Mouse (Mus musculus) neural tube, embryonic 11.5 days (tissue): ENCODE results near the gene Smad6. TPM values are rescaled to one million over a fixed set of nuclear protein-coding genes. Genes with fewer than 3 reads are reported as not detected.
A peak's percentile ranks its signal among the peaks of the same experiment; 100 is the strongest.

ENCODE experiments used
- ATAC-seq: fragments of 200-750 bp; cut with Nextera tagmentation; 2 replicates; pipeline ENCODE4 v1.8.0; 2017; ENCODE audit warnings: moderate number of reproducible peaks, mild to moderate bottlenecking, moderate TSS enrichment, moderate library complexity; ENCODE audit not compliant: insufficient read depth, low FRiP score, low TSS enrichment
- DNase-seq: peaks from one replicate; pipeline ENCODE4 v3.0.0-alpha.2; 2015; ENCODE audit warnings: low spot score
- H3K27ac ChIP-seq: fragments of 300-500 bp; sonication (generic); 2 replicates; pipeline ENCODE4 v1.5.1; 2014; ENCODE audit warnings: low read depth, mild to moderate bottlenecking, low read length
- H3K27me3 ChIP-seq: fragments of 300-500 bp; sonication (generic); 2 replicates; pipeline ENCODE4 v1.6.1; 2014; ENCODE audit warnings: mild to moderate bottlenecking, low read length, mixed read lengths; ENCODE audit not compliant: control insufficient read depth, insufficient read depth
- H3K36me3 ChIP-seq: fragments of 300-500 bp; sonication (generic); 2 replicates; pipeline ENCODE4 v1.6.1; 2014; ENCODE audit warnings: mild to moderate bottlenecking, low read length, moderate library complexity, mixed read lengths; ENCODE audit not compliant: control insufficient read depth, insufficient read depth
- H3K4me1 ChIP-seq: fragments of 300-500 bp; sonication (generic); 2 replicates; pipeline ENCODE4 v1.6.1; 2014; ENCODE audit warnings: low read length, mixed read lengths; ENCODE audit not compliant: control insufficient read depth, insufficient read depth
- H3K4me2 ChIP-seq: fragments of 300-500 bp; sonication (generic); 2 replicates; pipeline ENCODE4 v1.6.1; 2014; ENCODE audit warnings: low read depth, mild to moderate bottlenecking, moderate library complexity
- H3K4me3 ChIP-seq: fragments of 300-500 bp; sonication (generic); 2 replicates; pipeline ENCODE4 v1.5.1; 2014; ENCODE audit warnings: low read depth, low read length
- H3K9ac ChIP-seq: fragments of 300-500 bp; sonication (generic); 2 replicates; pipeline ENCODE4 v1.6.1; 2014; ENCODE audit warnings: mild to moderate bottlenecking, low read length
- H3K9me3 ChIP-seq: fragments of 300-500 bp; sonication (generic); 2 replicates; pipeline ENCODE4 v1.6.1; 2016; ENCODE audit warnings: low read length; ENCODE audit not compliant: control insufficient read depth
- WGBS: fragments of 180-500 bp; shearing (Covaris S2); extraction: QIAGEN DNeasy Blood & Tissue Kit; methylation state at CpG from one replicate; pipeline ENCODE4 v1.1.7; 2014; 5-methylcytosine and 5-hydroxymethylcytosine counted together
- polyA plus RNA-seq: library from polyadenylated mRNA; unstranded; fragments of >200 nt; fragmentation: Nextera tagmentation; extraction: Ambion mirVana; gene quantifications from 2 replicates; pipeline ENCODE4 v1.2.1, GENCODE M21; 2014

The Smad6 gene
- polyA plus RNA-seq, 1 experiment from 2014 or later = 6.8 TPM

DNA sequence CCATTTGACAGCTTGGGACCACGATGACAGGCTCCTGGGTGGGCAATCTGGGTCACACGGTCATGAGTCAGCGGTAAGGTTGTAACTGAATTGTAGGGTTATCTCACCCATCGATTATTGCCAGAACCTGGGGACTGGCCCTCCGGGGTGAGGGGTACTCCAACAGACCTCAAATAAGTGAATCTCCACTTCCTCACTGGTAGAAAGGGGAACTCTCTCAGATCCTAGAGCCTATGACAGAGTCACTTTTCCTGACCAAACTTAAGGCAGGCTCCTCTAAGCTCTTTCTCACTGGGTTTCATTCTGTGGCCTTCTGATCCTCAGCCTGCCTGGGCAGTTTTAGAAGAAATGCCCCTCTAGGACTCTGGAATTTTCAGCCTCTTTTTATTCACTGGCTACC, 88.8 kb downstream of the Smad6 start:
- Histone ChIP-seq H3K9me3 (no peaks in the 10 kb centered on the region), H3K36me3 (no peaks in the 10 kb centered on the region), H3K9ac (no peak overlapping the region), H3K27ac (no peak overlapping the region), H3K4me1 (no peaks in the 10 kb centered on the region; the same call in 1 of the 2 replicates), H3K4me3 (no peak overlapping the region), H3K27me3 (peaks cover 7% of the 10 kb centered on the region; the same call in 1 of the 2 replicates), H3K4me2 (no peak overlapping the region)
- 52% methylated on average over 5 of the region's 5 CpGs for WGBS
- no peak for DNase-seq
- ATAC-seq = no peak

DNA sequence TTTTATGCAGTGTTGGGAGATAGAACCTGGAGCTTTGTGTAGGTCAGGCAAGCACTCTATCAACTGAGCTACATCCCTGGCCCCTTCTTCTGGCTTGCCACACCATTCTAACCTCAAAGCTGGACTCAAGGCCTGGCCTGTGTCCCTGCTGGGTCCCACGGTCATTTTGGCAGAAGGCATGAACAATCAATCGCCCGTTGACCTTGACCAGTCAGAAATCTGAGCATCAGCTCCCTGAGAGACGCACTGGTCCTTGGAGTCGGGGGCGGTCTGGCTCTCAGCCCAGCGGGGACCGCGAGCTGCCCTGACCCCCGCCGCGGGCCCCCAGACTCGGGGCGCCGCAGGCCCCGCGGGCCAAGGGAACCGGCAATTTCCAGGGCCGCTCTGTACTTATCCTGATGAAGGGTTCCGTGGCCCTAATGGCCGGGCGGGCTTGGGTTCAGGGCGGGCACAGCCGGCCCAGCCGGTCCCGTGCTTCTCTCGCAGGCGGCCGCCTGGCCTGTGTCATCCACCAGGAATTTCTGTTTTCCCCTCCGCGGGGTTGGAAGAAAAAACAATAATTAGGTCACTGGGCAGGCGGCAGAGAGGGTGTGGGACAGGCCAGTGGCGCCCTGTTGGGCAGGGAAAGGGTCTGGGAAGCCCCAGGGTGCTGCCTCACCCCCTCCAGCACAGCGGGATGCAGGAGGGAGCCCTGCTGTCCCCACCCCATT, 94.4 kb downstream of the Smad6 start:
- peak; percentile 39 for DNase-seq

DNA sequence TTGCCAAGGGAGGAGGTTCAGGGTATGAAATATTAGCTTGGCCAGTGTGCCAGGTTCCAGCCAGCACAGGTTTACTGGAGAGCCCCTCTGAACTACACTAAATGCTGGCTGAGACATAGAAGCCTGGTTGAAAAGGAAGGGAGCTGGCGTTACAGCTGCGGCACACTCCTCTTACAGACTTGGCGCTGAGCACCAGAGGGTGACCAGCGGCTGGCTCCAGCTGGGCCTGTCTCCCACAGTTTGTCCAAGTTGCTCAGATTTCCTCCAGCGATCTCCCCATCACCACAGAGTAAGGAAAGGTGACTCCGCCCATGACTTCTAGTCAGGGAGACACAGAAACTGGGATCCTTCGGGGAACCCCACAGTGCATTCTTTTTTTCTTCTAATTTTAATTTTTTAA, 95.5 kb downstream of the Smad6 start:
- Histone ChIP-seq H3K27me3 (peaks cover 7% of the 10 kb centered on the region; the same call in 1 of the 2 replicates), H3K9me3 (no peaks in the 10 kb centered on the region), H3K9ac (no peak overlapping the region), H3K27ac (no peak overlapping the region), H3K4me3 (no peak overlapping the region), H3K36me3 (no peaks in the 10 kb centered on the region), H3K4me2 (no peak overlapping the region), H3K4me1 (peaks cover 10% of the 10 kb centered on the region)
- no peak for ATAC-seq
- WGBS = 79% methylated on average over 7 of the region's 7 CpGs
- no peak for DNase-seq

More for the DNA sequence above, 94.4 kb downstream of the Smad6 start:
- 4% methylated on average over 34 of the region's 34 CpGs for WGBS
- H3K4me2 ChIP-seq = peak overlapping the region; percentile 55
- ATAC-seq = no peak
- no peak overlapping the region for H3K27ac ChIP-seq
- peaks cover 7% of the 10 kb centered on the region; the same call in 1 of the 2 replicates for H3K27me3 ChIP-seq
- H3K9me3 ChIP-seq = no peaks in the 10 kb centered on the region
- H3K4me3 ChIP-seq = peak overlapping the region; percentile 18
- peak overlapping the region; percentile 56 for H3K9ac ChIP-seq
- no peaks in the 10 kb centered on the region for H3K36me3 ChIP-seq
- peaks cover 10% of the 10 kb centered on the region for H3K4me1 ChIP-seq

DNA sequence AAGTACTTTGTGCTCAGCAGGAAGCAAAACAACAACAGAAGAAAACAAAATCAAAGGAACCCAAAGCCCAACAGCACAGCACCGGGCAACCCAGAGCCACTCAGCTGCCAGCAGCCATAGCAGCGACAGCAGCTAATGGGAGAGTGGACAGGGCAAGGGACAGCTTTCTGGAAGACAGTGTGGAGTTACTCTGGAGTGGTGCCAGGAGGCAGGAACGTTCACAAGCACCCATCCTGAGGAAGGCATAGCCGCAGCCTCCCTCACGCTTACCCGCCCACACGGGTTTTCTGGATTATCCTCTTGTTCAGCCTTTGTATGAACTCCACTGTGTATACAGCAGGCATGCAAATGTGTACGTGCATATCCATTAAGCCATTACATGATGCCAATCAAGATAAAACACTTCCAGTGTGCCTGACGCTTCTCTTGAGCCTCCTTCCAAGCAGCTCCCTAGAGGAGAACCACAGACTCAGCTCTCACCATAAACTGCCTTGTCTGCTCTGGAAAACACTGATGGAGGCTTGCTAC, 98.6 kb downstream of the Smad6 start:
- 82% methylated on average over 9 of the region's 9 CpGs for WGBS
- Histone ChIP-seq H3K9ac (no peak overlapping the region), H3K9me3 (no peaks in the 10 kb centered on the region), H3K4me2 (no peak overlapping the region), H3K4me1 (peaks cover 10% of the 10 kb centered on the region), H3K27ac (no peak overlapping the region), H3K36me3 (no peaks in the 10 kb centered on the region), H3K27me3 (peaks cover 2% of the 10 kb centered on the region; the same call in 1 of the 2 replicates), H3K4me3 (no peak overlapping the region)
- DNase-seq (no peak), ATAC-seq (no peak)

GRCm38 (mm10) chr9:63919708-63920107, 102.2 kb downstream of the Smad6 start:
- no peak overlapping the region for H3K4me2 ChIP-seq
- H3K9ac ChIP-seq = no peak overlapping the region
- H3K9me3 ChIP-seq = no peaks in the 10 kb centered on the region
- DNase-seq = no peak
- ATAC-seq = no peak
- WGBS = 98% methylated on average over 3 of the region's 3 CpGs
- H3K4me1 ChIP-seq = no peaks in the 10 kb centered on the region
- no peaks in the 10 kb centered on the region for H3K36me3 ChIP-seq
- no peak overlapping the region for H3K4me3 ChIP-seq
- no peak overlapping the region for H3K27ac ChIP-seq
- H3K27me3 ChIP-seq = no peaks in the 10 kb centered on the region

DNA sequence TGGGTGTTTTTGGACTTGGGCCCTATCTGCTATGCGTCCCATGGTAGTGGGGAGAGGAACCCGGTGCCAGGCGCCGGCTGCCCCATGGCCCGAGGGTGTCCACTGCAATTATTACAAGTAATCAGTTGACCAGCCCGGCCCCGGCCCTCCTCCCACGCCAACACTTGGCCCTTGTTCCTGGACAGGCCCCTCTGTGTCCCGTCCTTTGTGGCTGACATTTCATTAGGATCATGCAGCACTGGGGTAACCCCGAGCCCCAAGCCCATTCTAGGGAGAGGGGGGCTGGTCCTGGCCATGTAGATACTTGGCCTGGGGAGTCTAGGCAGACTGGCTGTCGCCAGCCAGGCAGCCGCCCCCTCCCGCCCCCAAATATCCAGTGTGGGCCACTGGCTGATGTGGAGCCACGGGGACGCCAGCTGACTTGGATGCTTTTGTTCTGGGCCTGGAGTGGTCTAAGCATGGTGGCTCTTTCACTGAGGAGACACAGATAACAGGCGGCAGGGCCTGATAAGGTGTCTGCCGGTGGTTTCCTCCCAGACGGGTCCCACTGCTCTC, 102.8 kb downstream of the Smad6 start:
- WGBS = 79% methylated on average over 18 of the region's 18 CpGs
- ATAC-seq (no peak), DNase-seq (no peak)
- Histone ChIP-seq H3K27me3 (no peaks in the 10 kb centered on the region), H3K4me1 (no peaks in the 10 kb centered on the region), H3K9ac (no peak overlapping the region), H3K27ac (no peak overlapping the region), H3K4me2 (no peak overlapping the region), H3K4me3 (no peak overlapping the region), H3K9me3 (no peaks in the 10 kb centered on the region), H3K36me3 (no peaks in the 10 kb centered on the region)

DNA sequence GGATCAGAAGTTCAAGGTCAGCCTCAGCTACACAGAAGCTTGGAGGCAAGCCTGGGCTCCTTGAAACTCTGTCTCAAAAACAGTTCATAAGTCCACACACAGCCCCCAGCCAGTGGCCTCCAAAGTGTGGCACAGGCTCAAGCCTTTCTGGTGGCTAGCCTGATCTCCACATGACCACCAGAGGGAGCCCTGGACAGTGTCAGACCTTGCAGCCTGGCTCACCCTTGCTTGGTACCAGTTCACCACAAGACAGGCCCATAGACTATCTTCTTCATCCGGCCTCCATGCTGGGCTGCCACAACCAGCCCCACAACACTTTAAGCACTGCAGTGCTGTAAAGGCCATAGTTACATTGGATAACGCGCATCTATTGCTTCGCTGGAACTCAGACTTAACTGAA, 103.6 kb downstream of the Smad6 start:
- no peak overlapping the region for H3K4me3 ChIP-seq
- no peak overlapping the region for H3K4me2 ChIP-seq
- WGBS = 70% methylated on average over 4 of the region's 4 CpGs

DNA sequence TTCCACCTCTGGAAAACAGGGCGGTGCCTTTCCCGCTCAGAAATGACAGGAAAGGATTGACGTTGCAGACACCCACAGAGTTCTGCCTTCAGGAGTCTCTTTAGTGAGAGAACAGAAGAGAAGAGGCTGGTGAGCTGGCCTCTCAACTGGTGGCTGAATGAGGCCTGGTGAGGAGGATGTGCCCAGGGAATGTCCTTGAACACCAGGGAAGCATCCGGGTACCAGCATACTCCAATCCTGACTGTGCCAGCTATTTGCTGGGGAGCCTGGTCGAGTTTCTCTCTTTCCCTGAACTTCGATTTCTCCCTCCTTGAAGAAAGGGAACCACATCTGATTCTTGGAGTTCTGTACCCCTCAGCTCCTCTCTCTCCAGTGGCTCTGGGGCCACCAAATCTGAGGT, 105.4 kb downstream of the Smad6 start:
- Histone ChIP-seq H3K36me3 (no peaks in the 10 kb centered on the region), H3K9ac (no peak overlapping the region), H3K27ac (no peak overlapping the region), H3K27me3 (no peaks in the 10 kb centered on the region), H3K4me2 (no peak overlapping the region), H3K9me3 (no peaks in the 10 kb centered on the region), H3K4me3 (no peak overlapping the region), H3K4me1 (no peaks in the 10 kb centered on the region)
- ATAC-seq (no peak), DNase-seq (no peak)
- 74% methylated on average over 6 of the region's 6 CpGs for WGBS

More for the DNA sequence above, 103.6 kb downstream of the Smad6 start:
- Histone ChIP-seq H3K27ac (no peak overlapping the region), H3K27me3 (no peaks in the 10 kb centered on the region), H3K36me3 (no peaks in the 10 kb centered on the region), H3K9ac (no peak overlapping the region), H3K4me1 (no peaks in the 10 kb centered on the region), H3K9me3 (no peaks in the 10 kb centered on the region)
- DNase-seq = peak; percentile 79
- ATAC-seq = no peak

- Histone ChIP-seq H3K4me3 (no peak overlapping the region), H3K27ac (no peak overlapping the region), H3K9ac (no peak overlapping the region), H3K27me3 (no peaks in the 10 kb centered on the region), H3K4me1 (no peaks in the 10 kb centered on the region), H3K36me3 (no peaks in the 10 kb centered on the region), H3K9me3 (no peaks in the 10 kb centered on the region), H3K4me2 (no peak overlapping the region)
- ATAC-seq = no peak
- 67% methylated on average over 5 of the region's 5 CpGs for WGBS
- DNase-seq = no peak
Observed at GRCm38 (mm10) chr9:63915976-63916375, 105.9 kb downstream of the Smad6 start.
